Mouse (Mus musculus): ENCODE results near the gene Hoxa4. TPM values are rescaled to one million over a fixed set of nuclear protein-coding genes. Genes with fewer than 3 reads are reported as not detected.

The Hoxa4 gene
- polyA plus RNA-seq, 2 experiments, result 1.0 to 2.2 TPM

- peak overlapping the region; percentile 10 for H3K4me3 ChIP-seq (replicated peaks; ENCODE audit: low read length)
- 21% methylated on average over 51 of the region's 55 CpGs for WGBS
- 0 out of 2 replicates have a peak overlapping the region, but pooled peaks have one; percentile 38 for H3K27ac ChIP-seq (replicated peaks; ENCODE audit: low read depth, low read length)
- H3K27me3 ChIP-seq (ENCODE audit: control insufficient read depth, insufficient read depth, low read length), result peaks cover 30% of the 10 kb centered on the region; the same call in 1 of the 2 replicates
- peak overlapping the region; percentile 25; the same call in 1 of the 2 replicates for H3K9ac ChIP-seq (ENCODE audit: low read depth, low read length, severe bottlenecking)
- peaks cover 57% of the 10 kb centered on the region for H3K4me1 ChIP-seq (ENCODE audit: control insufficient read depth, insufficient read depth, low read length)
- TF ChIP-seq POLR2A (IDR thresholded peaks at IDR 0.05; ENCODE audit: borderline replicate concordance, extremely low read depth, insufficient read depth, insufficient read length), result no peak
- H3K9me3 ChIP-seq (ENCODE audit: control insufficient read depth, low read length), result no peaks in the 10 kb centered on the region
- DNase-seq (ENCODE audit: low spot score) (no peak), ATAC-seq (ENCODE audit: low FRiP score, low read depth) (no peak)
- H3K36me3 ChIP-seq (ENCODE audit: control insufficient read depth, insufficient read depth, low read length), result peaks cover 39% of the 10 kb centered on the region
- peak overlapping the region; percentile 91 for H3K4me2 ChIP-seq (replicated peaks; ENCODE audit: low read depth, low read length, severe bottlenecking)
These were observed 14.4 kb upstream of the Hoxa4 start for GRCm38 (mm10) chr6:52205638-52206621.

DNA sequence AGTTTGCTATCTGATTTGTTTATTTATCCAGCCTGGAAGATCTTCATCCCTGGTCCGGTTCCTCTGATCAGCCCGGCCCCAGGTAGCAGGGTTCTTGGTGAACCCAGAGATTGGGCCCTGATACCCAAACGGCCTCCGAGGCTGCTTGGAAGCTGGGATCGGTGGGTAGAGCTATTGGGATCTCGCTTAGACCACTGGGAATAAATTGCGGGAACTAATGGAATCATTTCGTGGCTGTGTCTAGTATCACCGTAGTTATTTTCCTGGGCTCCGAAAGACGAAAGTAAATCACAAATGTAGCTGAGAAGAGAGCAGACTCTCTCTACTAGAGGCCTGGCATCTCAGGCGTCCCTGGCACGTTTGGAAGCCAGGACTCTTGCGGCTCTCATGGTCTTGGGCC is 13.7 kb upstream of the Hoxa4 start:
- WGBS, result 26% methylated on average over 14 of the region's 14 CpGs
- TF ChIP-seq POLR2A (IDR thresholded peaks at IDR 0.05; ENCODE audit: borderline replicate concordance, extremely low read depth, insufficient read depth, insufficient read length), result no peak
- H3K36me3 ChIP-seq (ENCODE audit: control insufficient read depth, insufficient read depth, low read length), result peaks cover 39% of the 10 kb centered on the region
- peak overlapping the region; percentile 91 for H3K4me2 ChIP-seq (replicated peaks; ENCODE audit: low read depth, low read length, severe bottlenecking)
- H3K27ac ChIP-seq (replicated peaks; ENCODE audit: low read depth, low read length), result 0 out of 2 replicates have a peak overlapping the region, but pooled peaks have one; percentile 38
- 0 out of 2 replicates have a peak overlapping the region, but pooled peaks have one; percentile 25 for H3K9ac ChIP-seq (ENCODE audit: low read depth, low read length, severe bottlenecking)
- no peaks in the 10 kb centered on the region for H3K9me3 ChIP-seq (ENCODE audit: control insufficient read depth, low read length)
- H3K27me3 ChIP-seq (ENCODE audit: control insufficient read depth, insufficient read depth, low read length), result peaks cover 29% of the 10 kb centered on the region
- peak overlapping the region; percentile 46 for H3K4me3 ChIP-seq (replicated peaks; ENCODE audit: low read length)
- ATAC-seq (ENCODE audit: low FRiP score, low read depth) (no peak), DNase-seq (ENCODE audit: low spot score) (no peak)
- H3K4me1 ChIP-seq (ENCODE audit: control insufficient read depth, insufficient read depth, low read length), result peaks cover 59% of the 10 kb centered on the region

- DNase-seq (ENCODE audit: low spot score) (peak; percentile 74), ATAC-seq (ENCODE audit: low FRiP score, low read depth) (0 out of 2 replicates have a peak, but pooled peaks have one; percentile 23)
- Histone ChIP-seq H3K4me3 (replicated peaks; ENCODE audit: low read length) (peak within 1 kb of the TSS; percentile 46), H3K27ac (replicated peaks; ENCODE audit: low read depth, low read length) (0 out of 2 replicates have a peak within 1 kb of the TSS, but pooled peaks have one; percentile 38), H3K9ac (ENCODE audit: low read depth, low read length, severe bottlenecking) (peak within 1 kb of the TSS; percentile 56), H3K9me3 (ENCODE audit: control insufficient read depth, low read length) (no peaks in the 10 kb centered on the region), H3K27me3 (ENCODE audit: control insufficient read depth, insufficient read depth, low read length) (peaks cover 33% of the 10 kb centered on the region), H3K4me1 (ENCODE audit: control insufficient read depth, insufficient read depth, low read length) (peaks cover 52% of the 10 kb centered on the region), H3K4me2 (replicated peaks; ENCODE audit: low read depth, low read length, severe bottlenecking) (peak within 1 kb of the TSS; percentile 91), H3K36me3 (ENCODE audit: control insufficient read depth, insufficient read depth, low read length) (peaks cover 39% of the 10 kb centered on the region)
- TF ChIP-seq POLR2A (IDR thresholded peaks at IDR 0.05; ENCODE audit: borderline replicate concordance, extremely low read depth, insufficient read depth, insufficient read length), result no peak
- 4% methylated on average over 65 of the region's 65 CpGs for WGBS
These were observed 12.6 kb upstream of the Hoxa4 start, which contains the start of gene Hoxa5 for GRCm38 (mm10) chr6:52204050-52204752. Hoxa5 (minus strand) TSS chr6:52204587.

DNA sequence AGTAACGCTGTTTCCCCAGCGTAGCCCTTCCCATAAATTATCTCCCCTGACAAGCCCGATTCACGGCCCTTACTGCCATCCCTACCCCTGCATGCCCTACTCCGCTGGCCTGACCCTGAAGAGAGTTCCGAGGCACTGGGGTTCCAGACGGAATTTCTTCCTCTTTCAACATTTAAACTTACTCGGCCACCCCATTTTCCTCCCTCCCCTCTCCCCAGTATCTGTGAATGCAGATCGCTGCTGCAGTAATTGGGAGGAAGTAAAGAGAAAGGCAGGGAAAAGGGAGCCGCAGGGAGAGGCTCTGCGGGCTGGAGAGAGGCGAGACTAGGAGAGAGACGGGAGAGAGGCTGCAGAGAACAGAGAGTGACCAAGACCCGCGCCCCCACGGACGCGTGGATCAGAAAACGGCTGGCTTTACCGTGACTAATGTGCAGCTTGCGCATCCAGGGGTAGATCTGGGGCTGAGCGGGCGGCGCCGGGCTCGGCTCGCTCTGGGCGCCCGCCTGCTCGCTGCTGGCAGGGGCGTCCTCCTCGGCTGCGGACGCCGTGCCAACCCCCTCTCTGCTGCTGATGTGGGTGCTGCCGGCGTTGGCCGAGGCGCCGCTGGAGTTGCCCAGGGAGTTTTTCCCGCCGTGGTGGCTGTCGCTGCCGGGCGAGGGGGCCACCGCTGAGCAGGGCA is 12.0 kb upstream of the Hoxa4 start:
- no peak for DNase-seq (ENCODE audit: low spot score)
- peaks cover 38% of the 10 kb centered on the region for H3K27me3 ChIP-seq (ENCODE audit: control insufficient read depth, insufficient read depth, low read length)
- H3K27ac ChIP-seq (replicated peaks; ENCODE audit: low read depth, low read length), result no peak overlapping the region
- peak overlapping the region; percentile 91 for H3K4me2 ChIP-seq (replicated peaks; ENCODE audit: low read depth, low read length, severe bottlenecking)
- WGBS, result 7% methylated on average over 37 of the region's 46 CpGs
- H3K9ac ChIP-seq (ENCODE audit: low read depth, low read length, severe bottlenecking), result peak overlapping the region; percentile 56
- H3K4me3 ChIP-seq (replicated peaks; ENCODE audit: low read length), result peak overlapping the region; percentile 46
- no peak for ATAC-seq (ENCODE audit: low FRiP score, low read depth)
- H3K9me3 ChIP-seq (ENCODE audit: control insufficient read depth, low read length), result no peaks in the 10 kb centered on the region
- H3K4me1 ChIP-seq (ENCODE audit: control insufficient read depth, insufficient read depth, low read length), result peaks cover 46% of the 10 kb centered on the region
- TF ChIP-seq POLR2A (IDR thresholded peaks at IDR 0.05; ENCODE audit: borderline replicate concordance, extremely low read depth, insufficient read depth, insufficient read length), result no peak
- peaks cover 39% of the 10 kb centered on the region for H3K36me3 ChIP-seq (ENCODE audit: control insufficient read depth, insufficient read depth, low read length)

GRCm38 (mm10) chr6:52203121-52203370 is 11.5 kb upstream of the Hoxa4 start:
- Histone ChIP-seq H3K27ac (replicated peaks; ENCODE audit: low read depth, low read length) (no peak overlapping the region), H3K9ac (ENCODE audit: low read depth, low read length, severe bottlenecking) (peak overlapping the region; percentile 56; the same call in 1 of the 2 replicates)

More at GRCm38 (mm10) chr6:52203121-52203370, 11.5 kb upstream of the Hoxa4 start:
- ATAC-seq (ENCODE audit: low FRiP score, low read depth) (no peak), DNase-seq (ENCODE audit: low spot score) (no peak)
- 14% methylated on average over 10 of the region's 10 CpGs for WGBS
- H3K27me3 ChIP-seq (ENCODE audit: control insufficient read depth, insufficient read depth, low read length), result peaks cover 41% of the 10 kb centered on the region
- peaks cover 41% of the 10 kb centered on the region for H3K4me1 ChIP-seq (ENCODE audit: control insufficient read depth, insufficient read depth, low read length)
- H3K4me2 ChIP-seq (replicated peaks; ENCODE audit: low read depth, low read length, severe bottlenecking), result peak overlapping the region; percentile 91
- H3K9me3 ChIP-seq (ENCODE audit: control insufficient read depth, low read length), result no peaks in the 10 kb centered on the region
- H3K36me3 ChIP-seq (ENCODE audit: control insufficient read depth, insufficient read depth, low read length), result peaks cover 39% of the 10 kb centered on the region
- peak overlapping the region; percentile 46 for H3K4me3 ChIP-seq (replicated peaks; ENCODE audit: low read length)
- no peak for TF ChIP-seq POLR2A (IDR thresholded peaks at IDR 0.05; ENCODE audit: borderline replicate concordance, extremely low read depth, insufficient read depth, insufficient read length)
